Mouse (Mus musculus): ENCODE results near the gene Echdc3. TPM values are rescaled to one million over a fixed set of nuclear protein-coding genes. Genes with fewer than 3 reads are reported as not detected.
A peak's percentile ranks its signal among the peaks of the same experiment; 100 is the strongest.

Gene Echdc3
- polyA plus RNA-seq, 1 experiment: 61.2 TPM

DNA sequence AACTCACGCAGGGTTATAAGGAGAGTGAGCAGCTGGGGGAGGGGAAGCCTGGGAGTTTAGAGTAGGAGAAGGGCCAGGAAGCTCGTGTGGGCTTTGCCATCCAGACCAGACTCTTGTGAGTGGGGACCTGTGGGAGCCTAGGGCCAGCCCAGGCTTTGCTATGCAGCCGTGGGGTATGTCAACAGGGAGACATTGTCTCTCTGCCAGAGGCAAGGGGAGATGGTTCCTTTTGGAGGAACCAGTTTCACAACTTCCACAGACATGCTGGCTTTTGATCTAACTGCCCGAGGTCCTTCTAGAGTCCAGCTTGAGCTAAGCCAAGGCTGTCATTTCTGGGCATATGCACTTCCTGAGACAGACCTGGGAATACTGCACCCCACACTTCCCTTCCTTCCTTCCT, 25.4 kb upstream of the Echdc3 start:
- Histone ChIP-seq H3K27ac (replicated peaks; ENCODE audit: low read depth, low read length) (no peak overlapping the region), H3K4me3 (ENCODE audit: insufficient read depth, low read depth, low read length) (no peak overlapping the region), H3K4me1 (ENCODE audit: control insufficient read depth, insufficient read depth, insufficient read length, low read length) (no peaks in the 10 kb centered on the region)

- Histone ChIP-seq H3K4me3 (ENCODE audit: insufficient read depth, low read depth, low read length) (no peak overlapping the region), H3K4me1 (ENCODE audit: control insufficient read depth, insufficient read depth, insufficient read length, low read length) (no peaks in the 10 kb centered on the region), H3K27ac (replicated peaks; ENCODE audit: low read depth, low read length) (no peak overlapping the region)
Observed at GRCm38 (mm10) chr2:6233353-6233752, 20.5 kb upstream of the Echdc3 start.

DNA sequence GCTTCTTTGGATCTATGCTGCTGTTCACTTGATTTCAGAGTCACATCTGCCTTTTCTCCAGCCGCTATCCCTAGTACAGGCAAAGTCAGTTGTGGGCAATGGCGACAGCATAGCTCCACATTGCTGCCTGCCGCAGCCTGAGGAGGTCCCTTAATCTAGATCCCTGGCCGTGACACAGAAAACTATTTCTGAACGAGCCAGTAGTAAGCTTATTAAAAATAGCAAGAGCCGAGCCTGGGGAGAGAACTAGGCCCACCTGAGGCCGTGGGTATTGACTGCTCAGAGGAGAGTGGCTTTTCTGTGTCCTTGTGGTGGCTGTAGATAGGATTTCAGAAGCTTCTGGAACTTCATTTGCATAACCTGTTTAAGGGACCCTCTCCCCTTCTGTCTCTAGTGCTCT, 19.9 kb upstream of the Echdc3 start:
- no peak overlapping the region for H3K27ac ChIP-seq (replicated peaks; ENCODE audit: low read depth, low read length)
- H3K4me1 ChIP-seq (ENCODE audit: control insufficient read depth, insufficient read depth, insufficient read length, low read length): no peaks in the 10 kb centered on the region
- no peak overlapping the region for H3K4me3 ChIP-seq (ENCODE audit: insufficient read depth, low read depth, low read length)

GRCm38 (mm10) chr2:6230865-6231264, 18.0 kb upstream of the Echdc3 start:
- H3K4me1 ChIP-seq (ENCODE audit: control insufficient read depth, insufficient read depth, insufficient read length, low read length): no peaks in the 10 kb centered on the region
- no peak overlapping the region for H3K4me3 ChIP-seq (ENCODE audit: insufficient read depth, low read depth, low read length)
- no peak overlapping the region for H3K27ac ChIP-seq (replicated peaks; ENCODE audit: low read depth, low read length)

GRCm38 (mm10) chr2:6229597-6230290, 16.9 kb upstream of the Echdc3 start:
- H3K27ac ChIP-seq (replicated peaks; ENCODE audit: low read depth, low read length): no peak overlapping the region
- no peaks in the 10 kb centered on the region for H3K4me1 ChIP-seq (ENCODE audit: control insufficient read depth, insufficient read depth, insufficient read length, low read length)
- no peak overlapping the region for H3K4me3 ChIP-seq (ENCODE audit: insufficient read depth, low read depth, low read length)

- H3K4me1 ChIP-seq (ENCODE audit: control insufficient read depth, insufficient read depth, insufficient read length, low read length): no peaks in the 10 kb centered on the region
- no peak overlapping the region for H3K27ac ChIP-seq (replicated peaks; ENCODE audit: low read depth, low read length)
- no peak overlapping the region for H3K4me3 ChIP-seq (ENCODE audit: insufficient read depth, low read depth, low read length)
Observed at GRCm38 (mm10) chr2:6227059-6227445, 14.2 kb upstream of the Echdc3 start.

DNA sequence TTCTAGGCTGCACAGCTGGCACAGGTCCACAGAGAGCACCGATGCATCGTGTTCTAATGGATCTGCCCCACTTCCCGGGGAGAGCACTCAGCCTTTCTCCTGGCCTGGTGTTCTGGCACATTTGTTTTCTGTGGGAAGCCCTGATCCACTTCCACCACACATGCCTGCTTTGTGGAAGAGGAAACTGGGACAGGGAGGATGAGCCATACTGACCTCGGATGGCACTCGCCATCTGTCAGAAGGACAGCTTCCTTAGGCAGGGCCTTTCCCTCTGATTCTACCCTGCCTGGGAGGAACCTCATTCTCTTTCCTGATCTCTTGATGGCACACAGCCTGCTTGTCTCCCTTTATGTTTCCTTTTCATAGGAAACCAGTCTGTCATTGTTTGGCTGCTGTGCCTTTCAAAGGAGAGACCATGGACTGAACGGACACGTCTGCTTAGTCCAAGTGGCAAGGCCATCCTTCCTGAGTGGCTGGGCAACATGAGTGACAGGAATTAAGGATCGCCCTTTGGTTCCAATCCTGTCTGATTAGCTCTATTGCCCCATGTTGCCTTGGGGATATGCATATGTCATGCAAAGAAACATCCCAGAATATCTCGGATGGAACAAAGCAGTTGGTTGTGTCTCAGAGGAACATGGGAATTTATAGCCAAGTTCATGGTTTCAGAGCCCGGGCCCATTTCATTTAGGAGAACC, 13.7 kb upstream of the Echdc3 start:
- no peak overlapping the region for H3K27ac ChIP-seq (replicated peaks; ENCODE audit: low read depth, low read length)
- H3K4me3 ChIP-seq (ENCODE audit: insufficient read depth, low read depth, low read length): no peak overlapping the region
- H3K4me1 ChIP-seq (ENCODE audit: control insufficient read depth, insufficient read depth, insufficient read length, low read length): no peaks in the 10 kb centered on the region

GRCm38 (mm10) chr2:6220141-6220805, 7.4 kb upstream of the Echdc3 start:
- Histone ChIP-seq H3K4me3 (ENCODE audit: insufficient read depth, low read depth, low read length) (no peak overlapping the region), H3K4me1 (ENCODE audit: control insufficient read depth, insufficient read depth, insufficient read length, low read length) (no peaks in the 10 kb centered on the region), H3K27ac (replicated peaks; ENCODE audit: low read depth, low read length) (no peak overlapping the region)

DNA sequence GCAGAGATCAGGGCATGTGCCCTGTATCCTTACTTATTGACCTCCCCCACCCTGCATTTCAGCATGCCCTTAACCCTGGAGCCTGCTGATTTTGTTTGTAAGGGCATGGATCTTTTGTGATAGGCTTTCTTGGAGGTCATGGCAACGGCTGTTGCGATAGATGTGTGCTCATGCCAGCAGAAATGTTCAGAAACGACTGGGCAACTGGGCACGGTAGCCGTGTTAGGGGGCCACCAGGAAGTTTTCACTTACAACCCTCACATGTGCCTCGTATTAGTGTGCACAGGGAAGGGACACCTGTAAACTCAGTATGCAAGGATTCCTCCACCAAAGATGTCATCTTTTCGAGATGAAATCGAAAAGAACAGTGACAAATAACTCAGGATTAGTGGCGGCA, 508 bp downstream of the Echdc3 start:
- peak overlapping the region; percentile 70 for H3K4me3 ChIP-seq (ENCODE audit: insufficient read depth, low read depth, low read length)

GRCm38 (mm10) chr2:6210840-6211239, 2.0 kb downstream of the Echdc3 start:
- no peak overlapping the region for H3K4me3 ChIP-seq (ENCODE audit: insufficient read depth, low read depth, low read length)
- H3K4me1 ChIP-seq (ENCODE audit: control insufficient read depth, insufficient read depth, insufficient read length, low read length): 0 out of 2 replicates have a peak, but pooled peaks cover 2% of the 10 kb centered on the region
- H3K27ac ChIP-seq (replicated peaks; ENCODE audit: low read depth, low read length): no peak overlapping the region

More for the DNA sequence above, 508 bp downstream of the Echdc3 start:
- 0 out of 2 replicates have a peak, but pooled peaks cover 2% of the 10 kb centered on the region for H3K4me1 ChIP-seq (ENCODE audit: control insufficient read depth, insufficient read depth, insufficient read length, low read length)
- H3K27ac ChIP-seq (replicated peaks; ENCODE audit: low read depth, low read length): peak overlapping the region; percentile 35

DNA sequence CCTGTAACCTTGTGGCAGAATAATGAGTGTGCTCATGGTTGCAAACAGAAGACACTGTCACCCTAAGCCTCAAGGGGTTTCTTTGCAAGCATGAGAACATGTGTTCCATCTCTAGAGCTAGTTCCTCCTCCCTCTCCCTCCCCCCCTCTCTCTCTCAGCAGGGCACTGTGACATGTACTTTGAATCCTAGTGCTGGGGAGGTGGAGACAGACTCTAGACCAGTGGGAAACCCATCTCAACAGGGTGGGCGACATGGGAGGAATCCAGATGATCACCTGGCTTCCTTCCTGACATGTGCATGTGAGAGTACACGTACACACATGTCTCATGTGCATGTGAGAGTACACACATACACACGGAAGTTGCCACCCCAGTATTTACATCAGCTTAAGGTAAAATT, 3.1 kb downstream of the Echdc3 start:
- Histone ChIP-seq H3K4me1 (ENCODE audit: control insufficient read depth, insufficient read depth, insufficient read length, low read length) (0 out of 2 replicates have a peak, but pooled peaks cover 2% of the 10 kb centered on the region), H3K4me3 (ENCODE audit: insufficient read depth, low read depth, low read length) (no peak overlapping the region), H3K27ac (replicated peaks; ENCODE audit: low read depth, low read length) (no peak overlapping the region)

DNA sequence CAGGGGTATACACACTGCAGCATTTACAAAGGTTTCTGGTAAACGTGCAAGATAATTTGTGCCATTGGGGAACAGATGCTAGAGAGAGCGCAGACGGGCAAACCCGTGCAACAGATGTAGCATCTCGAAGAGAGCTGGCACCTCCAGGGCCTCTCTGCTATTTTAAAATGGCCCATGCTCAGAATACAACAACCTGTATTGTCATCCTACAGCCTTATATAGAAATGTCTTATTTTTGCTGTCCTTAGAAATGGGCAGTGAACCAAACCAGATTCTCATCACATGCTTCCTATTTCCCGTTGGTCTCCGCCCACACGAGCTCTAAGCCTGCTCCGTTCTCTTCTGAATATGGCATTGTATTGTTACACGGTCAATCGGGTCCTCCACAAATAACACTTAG, 3.7 kb downstream of the Echdc3 start:
- Histone ChIP-seq H3K4me3 (ENCODE audit: insufficient read depth, low read depth, low read length) (no peak overlapping the region), H3K27ac (replicated peaks; ENCODE audit: low read depth, low read length) (no peak overlapping the region), H3K4me1 (ENCODE audit: control insufficient read depth, insufficient read depth, insufficient read length, low read length) (0 out of 2 replicates have a peak, but pooled peaks cover 2% of the 10 kb centered on the region)

GRCm38 (mm10) chr2:6207736-6208135, 5.1 kb downstream of the Echdc3 start:
- 0 out of 2 replicates have a peak, but pooled peaks cover 2% of the 10 kb centered on the region for H3K4me1 ChIP-seq (ENCODE audit: control insufficient read depth, insufficient read depth, insufficient read length, low read length)
- H3K4me3 ChIP-seq (ENCODE audit: insufficient read depth, low read depth, low read length): no peak overlapping the region
- no peak overlapping the region for H3K27ac ChIP-seq (replicated peaks; ENCODE audit: low read depth, low read length)

GRCm38 (mm10) chr2:6196363-6196973, 16.4 kb downstream of the Echdc3 start:
- H3K27ac ChIP-seq (replicated peaks; ENCODE audit: low read depth, low read length): no peak overlapping the region
- no peak overlapping the region for H3K4me3 ChIP-seq (ENCODE audit: insufficient read depth, low read depth, low read length)
- H3K4me1 ChIP-seq (ENCODE audit: control insufficient read depth, insufficient read depth, insufficient read length, low read length): peaks cover 2% of the 10 kb centered on the region; the same call in 1 of the 2 replicates

All from brown adipose tissue, adult 24 weeks (tissue).